Mouse (Mus musculus): ENCODE data around the gene Exoc2. TPM values are rescaled to one million over a fixed set of nuclear protein-coding genes. Genes with fewer than 3 reads are reported as not detected.

Exoc2 gene
- polyA plus RNA-seq, 1 experiment = 0.41 TPM

DNA sequence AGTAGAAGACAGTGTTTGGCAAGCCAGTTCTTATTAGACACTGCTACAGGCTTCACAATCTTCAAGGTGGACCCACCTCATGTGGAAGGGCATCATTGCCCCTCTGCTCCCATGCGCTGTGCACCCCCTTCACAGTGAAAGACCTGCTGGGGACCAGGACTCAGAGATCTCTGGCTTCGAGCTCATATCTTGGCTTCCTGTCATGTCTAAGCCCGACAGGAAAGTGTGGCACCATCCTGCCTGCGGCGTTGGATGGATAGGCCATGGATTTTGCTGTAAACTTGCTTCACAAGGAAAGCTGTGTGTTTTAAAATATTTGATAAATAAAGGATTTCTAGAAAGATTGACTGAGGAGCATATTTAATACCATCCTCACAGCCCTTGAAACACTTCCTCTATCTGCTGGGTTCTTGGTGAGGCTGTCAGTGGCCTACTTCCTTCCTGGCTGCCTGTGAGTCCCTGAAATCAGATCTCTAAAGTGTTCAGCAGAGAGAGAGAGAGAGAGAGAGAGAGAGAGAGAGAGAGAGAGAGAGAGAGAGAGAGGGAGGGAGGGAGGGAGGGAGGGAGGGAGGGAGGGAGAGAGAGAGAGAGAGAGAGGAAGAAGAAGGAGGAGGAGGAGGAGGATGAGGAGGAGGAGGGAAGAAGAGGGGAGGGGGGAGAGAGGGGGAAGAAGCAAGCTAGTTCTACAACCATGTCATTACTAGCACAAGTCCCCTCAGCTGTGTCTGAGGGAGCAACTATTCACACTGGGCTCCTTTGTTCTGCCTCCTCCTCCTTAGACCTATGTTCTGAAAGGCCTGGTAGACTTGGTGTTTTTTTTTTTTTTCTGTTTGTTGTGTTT, 207.0 kb downstream of the Exoc2 start:
- Histone ChIP-seq H3K9me3 (ENCODE audit: control insufficient read depth, low read length) (no peaks in the 10 kb centered on the region), H3K4me3 (replicated peaks) (no peak overlapping the region), H3K4me1 (ENCODE audit: control insufficient read depth) (no peaks in the 10 kb centered on the region), H3K36me3 (ENCODE audit: control insufficient read depth) (no peaks in the 10 kb centered on the region), H3K27me3 (ENCODE audit: control insufficient read depth) (no peaks in the 10 kb centered on the region)
- TF ChIP-seq GATA1 (IDR thresholded peaks at IDR 0.05; ENCODE audit: low read length) (no peak), TAL1 (IDR thresholded peaks at IDR 0.05; ENCODE audit: low read length) (no peak)

DNA sequence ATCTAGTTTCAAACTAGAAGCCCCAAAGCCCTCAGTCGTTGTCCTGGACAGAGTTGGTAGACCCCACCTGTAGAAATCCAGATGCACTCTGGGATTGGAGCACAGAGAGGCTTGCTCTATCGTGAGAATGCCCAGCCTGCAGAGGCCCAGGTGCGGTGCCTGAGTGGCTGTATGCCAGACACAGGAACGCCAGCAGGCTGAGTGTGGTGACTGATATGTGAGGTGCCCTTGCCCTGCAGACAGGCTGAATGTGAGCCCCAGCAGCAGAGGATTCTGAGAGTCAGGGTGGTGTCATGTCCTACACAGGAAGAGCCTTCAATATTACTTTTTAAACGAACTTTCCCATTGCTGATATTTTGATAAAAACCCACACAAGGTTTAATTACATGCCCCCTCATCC, 208.0 kb downstream of the Exoc2 start:
- Histone ChIP-seq H3K9me3 (ENCODE audit: control insufficient read depth, low read length) (no peaks in the 10 kb centered on the region), H3K36me3 (ENCODE audit: control insufficient read depth) (no peaks in the 10 kb centered on the region), H3K4me3 (replicated peaks) (no peak overlapping the region), H3K4me1 (ENCODE audit: control insufficient read depth) (no peaks in the 10 kb centered on the region), H3K27me3 (ENCODE audit: control insufficient read depth) (no peaks in the 10 kb centered on the region)
- TF ChIP-seq TAL1 (IDR thresholded peaks at IDR 0.05; ENCODE audit: low read length) = no peak
- TF ChIP-seq GATA1 (IDR thresholded peaks at IDR 0.05; ENCODE audit: low read length) = no peak

DNA sequence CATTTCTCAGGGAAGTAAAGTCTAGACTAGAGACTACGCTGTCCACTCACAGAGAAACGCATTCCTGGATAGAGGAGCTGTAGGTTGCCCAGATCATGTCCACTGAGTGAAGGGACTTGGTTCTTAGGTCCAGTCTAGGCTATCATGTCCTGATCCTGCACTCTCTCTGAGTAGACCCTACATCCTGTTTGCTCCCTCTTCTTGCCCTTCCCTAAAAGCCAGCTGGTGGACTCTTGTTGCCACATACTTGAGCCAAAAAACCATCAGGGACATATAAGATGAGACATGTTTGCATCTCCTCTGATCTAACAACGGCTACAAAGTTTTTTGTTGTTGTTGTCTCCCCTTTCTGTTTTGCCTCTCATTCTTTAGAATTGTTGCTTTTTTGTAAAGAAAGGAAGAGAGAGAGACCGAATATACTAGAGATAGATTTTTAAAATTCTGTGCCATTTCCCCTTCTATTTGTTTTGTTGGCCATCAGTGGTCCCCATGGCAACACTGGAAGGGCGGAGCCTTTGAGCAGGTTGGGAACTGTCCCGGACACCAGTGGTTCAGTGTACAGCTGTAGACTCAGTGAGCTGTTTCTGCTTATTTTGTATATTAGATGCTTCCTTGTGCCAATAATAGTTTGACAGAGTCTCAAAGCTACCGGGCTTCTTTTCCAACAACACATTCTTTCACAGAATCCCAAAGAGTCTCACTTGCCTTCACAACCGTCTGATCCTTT, 209.7 kb downstream of the Exoc2 start:
- no peak overlapping the region for H3K4me3 ChIP-seq (replicated peaks)
- H3K4me1 ChIP-seq (ENCODE audit: control insufficient read depth) = no peaks in the 10 kb centered on the region
- H3K36me3 ChIP-seq (ENCODE audit: control insufficient read depth) = no peaks in the 10 kb centered on the region
- no peaks in the 10 kb centered on the region for H3K27me3 ChIP-seq (ENCODE audit: control insufficient read depth)
- TF ChIP-seq TAL1 (IDR thresholded peaks at IDR 0.05; ENCODE audit: low read length) = no peak
- TF ChIP-seq GATA1 (IDR thresholded peaks at IDR 0.05; ENCODE audit: low read length) = no peak
- H3K9me3 ChIP-seq (ENCODE audit: control insufficient read depth, low read length) = no peaks in the 10 kb centered on the region

Other genes starting within 250 kb of the Exoc2 start
- not detected in 2 replicates for gene Irf4, start 224.9 kb downstream of the Exoc2 start, polyA plus RNA-seq (2012)
- not detected in 2 replicates for gene Hus1b, start 26.3 kb downstream of the Exoc2 start, polyA plus RNA-seq (2012)
- not detected in 2 replicates for gene Gm5447, start 111 bp upstream of the Exoc2 start, polyA plus RNA-seq (2012)

Measured in erythroblast, embryonic 14.5 days (primary cell).